Mouse (Mus musculus) hindbrain, embryonic 16.5 days (tissue): ENCODE measurements around the gene Bdkrb1. TPM values are rescaled to one million over a fixed set of nuclear protein-coding genes. Genes with fewer than 3 reads are reported as not detected.

Source experiments
- polyA plus RNA-seq: library from polyadenylated mRNA; unstranded; fragments of >200 nt; fragmentation: Nextera tagmentation; extraction: Ambion mirVana; gene quantifications from 2 replicates; pipeline ENCODE4 v1.2.1, GENCODE M21; 2015

Gene Bdkrb1
- polyA plus RNA-seq, 1 experiment from 2014 or later = 0.34 TPM

Other genes starting within 250 kb of the Bdkrb1 start
- 10.8 and 12.3 TPM in 2 replicates for gene D430019H16Rik, start 149.2 kb upstream of the Bdkrb1 start, polyA plus RNA-seq
- gene Bdkrb2, start 39.9 kb upstream of the Bdkrb1 start, polyA plus RNA-seq = 2.3 and 2.5 TPM in 2 replicates
- 25.6 and 26.0 TPM in 2 replicates for gene Gskip, start 81.7 kb downstream of the Bdkrb1 start, polyA plus RNA-seq
- gene Atg2b, start 82.1 kb downstream of the Bdkrb1 start, polyA plus RNA-seq = 10.2 and 13.3 TPM in 2 replicates
- gene Ak7, start 102.9 kb downstream of the Bdkrb1 start, polyA plus RNA-seq = 2.3 and 2.8 TPM in 2 replicates
- 127 and 138 TPM in 2 replicates for gene Papola, start 181.6 kb downstream of the Bdkrb1 start, polyA plus RNA-seq